Mouse (Mus musculus): ENCODE results near the gene Gm8369.
"Not testable (repeated sequence)": the region's sequence is repeated elsewhere in the genome, so short reads cannot be mapped to it uniquely, and the experiment has no call there.

Gene Gm8369

DNA sequence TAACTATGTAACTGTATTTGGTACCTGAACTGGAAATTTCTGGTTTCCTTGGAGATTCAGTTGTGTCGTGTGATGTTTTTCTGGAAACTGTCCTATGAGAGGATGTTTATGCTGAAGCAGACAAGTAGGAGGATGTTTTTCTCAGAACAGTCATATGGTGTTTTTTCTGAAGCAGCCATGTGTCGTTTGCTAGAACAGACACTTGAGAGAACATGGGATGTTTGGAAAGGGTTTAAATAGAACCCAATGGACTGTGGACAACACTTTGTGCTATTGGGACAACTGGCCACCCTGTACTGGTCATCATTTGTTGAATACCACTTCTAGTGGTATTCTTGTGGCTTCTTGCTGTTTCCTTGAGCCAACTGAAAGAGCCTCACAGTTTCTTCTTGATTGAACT lies at the start of gene Gm8369:
Gene Gm8369 (plus strand): TSS at position 193 of the 400 bp plus-strand sequence.
- in situ Hi-C loops (cut with MboI; ENCODE audit: low sequenced_read_pairs), result no loop called here

DNA sequence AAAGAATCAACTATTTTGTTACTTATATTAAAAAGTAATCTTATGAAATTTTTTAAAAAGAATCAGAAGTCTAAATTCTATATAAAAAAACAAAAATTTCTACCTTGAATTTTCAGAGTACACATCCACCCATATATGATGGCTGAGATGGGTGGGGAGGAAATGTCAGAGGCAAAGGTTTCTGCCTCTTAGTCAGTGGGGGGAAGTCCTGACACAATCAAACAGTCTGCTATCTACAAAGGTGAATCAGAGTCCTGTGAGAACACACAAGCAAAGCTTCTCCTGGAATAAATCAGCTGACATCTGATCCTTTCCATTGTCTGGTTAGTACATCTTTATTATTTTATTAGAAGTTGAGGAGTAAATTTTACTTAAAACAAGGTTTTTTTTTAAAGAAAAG lies 42.4 kb upstream of the Gm8369 start, which contains the start of gene Ms4a4b:
Gene Ms4a4b (plus strand): TSS at position 216 of the 400 bp plus-strand sequence.
- in situ Hi-C loops (cut with MboI; ENCODE audit: low sequenced_read_pairs), result no loop called here

DNA sequence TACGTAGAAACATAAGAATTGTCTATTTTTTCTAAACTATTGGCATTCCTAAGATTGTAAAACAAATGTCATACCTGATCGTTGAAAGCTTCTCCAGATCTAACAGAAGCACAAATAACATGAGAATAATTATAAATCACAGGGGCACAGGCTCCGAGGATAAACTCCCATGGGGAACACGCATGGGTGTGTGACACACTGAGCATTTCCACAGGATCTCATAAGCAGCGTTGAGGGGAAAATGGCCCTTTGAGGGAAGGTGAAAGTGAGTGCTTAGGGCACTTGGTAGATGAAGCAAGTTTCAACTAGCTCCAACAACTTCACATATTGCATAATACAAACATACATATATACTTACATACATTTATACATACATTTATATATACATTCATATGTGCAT lies 41.8 kb upstream of the Gm8369 start:
- in situ Hi-C loops (cut with MboI; ENCODE audit: low sequenced_read_pairs), result no loop called here

DNA sequence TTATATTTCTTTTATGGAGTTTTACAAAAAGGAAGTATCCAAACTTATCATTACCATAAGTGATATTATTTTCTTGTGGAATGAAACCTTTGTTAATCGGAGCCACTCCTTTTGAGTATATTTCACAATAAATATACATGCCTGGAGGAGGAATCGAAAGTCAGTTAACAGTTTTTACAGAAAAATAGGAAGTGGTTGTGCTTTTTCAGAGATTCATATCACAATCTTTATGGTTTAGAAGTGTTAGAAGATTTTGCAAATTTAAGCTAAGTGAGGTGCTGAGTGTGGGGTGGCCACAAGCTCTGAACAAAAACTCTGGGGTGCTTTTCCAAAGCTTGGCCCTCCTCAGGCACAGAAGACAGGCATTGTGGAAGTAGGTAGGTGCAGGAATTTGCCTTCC lies 38.5 kb upstream of the Gm8369 start:
- in situ Hi-C loops (cut with MboI; ENCODE audit: low sequenced_read_pairs), result no loop called here

DNA sequence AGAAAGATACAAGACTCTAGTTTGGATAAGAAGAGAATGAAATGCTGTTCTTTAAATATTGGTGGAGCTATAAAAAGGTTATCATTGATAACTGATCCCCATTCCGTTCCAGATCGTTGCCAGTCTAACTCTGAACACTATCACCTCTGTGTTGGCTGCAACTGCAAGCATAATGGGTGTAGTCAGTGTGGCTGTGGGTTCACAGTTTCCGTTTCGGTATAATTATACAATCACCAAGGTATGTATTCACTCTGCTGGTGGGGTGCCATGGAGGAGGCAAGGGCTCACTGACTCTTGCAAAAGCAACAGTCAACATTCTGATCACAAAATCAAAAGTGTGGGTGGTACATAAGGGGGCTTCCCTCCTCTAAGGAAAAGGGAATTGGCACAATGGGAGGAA lies 26.7 kb upstream of the Gm8369 start:
- in situ Hi-C loops (cut with MboI; ENCODE audit: low sequenced_read_pairs), result not testable (repeated sequence)

DNA sequence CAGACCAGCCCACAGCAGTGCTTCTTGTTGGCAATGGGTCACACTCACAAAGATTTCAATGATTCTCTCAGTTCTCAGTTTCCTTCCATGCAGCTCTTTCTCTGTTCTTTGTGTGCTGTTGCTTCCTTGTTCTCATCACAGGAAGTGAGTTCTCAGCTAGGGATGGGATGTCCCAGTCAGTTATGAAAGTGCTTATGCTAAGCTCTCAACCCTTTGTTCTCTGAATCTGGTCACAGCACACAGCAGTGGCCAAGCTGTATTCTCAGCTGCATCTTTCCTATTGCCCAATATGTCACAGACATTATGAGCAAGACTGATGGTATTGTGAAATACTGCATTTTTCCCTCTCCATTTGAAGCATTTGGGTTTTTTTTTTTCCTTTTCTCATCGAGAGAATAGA lies 20.9 kb upstream of the Gm8369 start:
- in situ Hi-C loops (cut with MboI; ENCODE audit: low sequenced_read_pairs), result not testable (repeated sequence)

DNA sequence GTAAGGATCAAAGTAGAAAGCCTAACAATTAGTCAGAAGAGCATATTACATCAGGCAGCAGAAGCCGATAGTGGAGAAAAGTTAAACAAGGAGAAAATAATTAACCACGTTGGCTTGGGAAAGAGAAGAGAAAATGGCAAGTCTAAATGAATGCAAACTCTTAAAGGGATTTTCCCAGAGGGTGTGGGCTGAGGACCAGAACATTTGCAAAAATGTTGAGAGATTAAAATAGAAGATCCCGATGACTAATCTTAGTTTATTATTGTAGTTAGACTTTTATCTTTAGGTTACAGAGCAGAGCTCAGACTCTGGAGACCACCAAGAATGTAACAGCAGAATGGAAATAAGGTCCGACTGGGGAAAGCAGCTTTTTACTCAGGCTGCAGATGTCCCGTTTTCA lies 19.3 kb upstream of the Gm8369 start:
- in situ Hi-C loops (cut with MboI; ENCODE audit: low sequenced_read_pairs), result no loop called here

DNA sequence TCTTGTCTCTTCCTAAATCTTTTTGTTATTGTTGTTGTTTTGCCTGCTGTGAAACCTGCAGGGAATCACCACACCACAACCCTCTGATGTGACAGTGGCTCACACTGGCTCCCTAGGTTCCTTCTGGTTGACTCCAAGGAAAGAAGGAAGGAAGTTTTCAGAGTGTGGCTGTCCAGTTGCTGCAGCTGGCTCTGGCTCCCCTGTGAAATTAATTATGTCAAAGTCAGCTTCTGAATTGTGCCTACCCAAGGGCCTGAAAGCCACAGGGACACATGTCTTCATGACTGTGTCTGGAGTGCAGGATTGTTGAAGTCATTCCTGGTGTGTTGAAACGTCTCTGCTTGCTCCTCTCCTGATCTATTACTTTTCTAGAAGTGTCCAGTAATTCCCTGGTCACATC lies 17.4 kb upstream of the Gm8369 start:
- in situ Hi-C loops (cut with MboI; ENCODE audit: low sequenced_read_pairs), result not testable (repeated sequence)

DNA sequence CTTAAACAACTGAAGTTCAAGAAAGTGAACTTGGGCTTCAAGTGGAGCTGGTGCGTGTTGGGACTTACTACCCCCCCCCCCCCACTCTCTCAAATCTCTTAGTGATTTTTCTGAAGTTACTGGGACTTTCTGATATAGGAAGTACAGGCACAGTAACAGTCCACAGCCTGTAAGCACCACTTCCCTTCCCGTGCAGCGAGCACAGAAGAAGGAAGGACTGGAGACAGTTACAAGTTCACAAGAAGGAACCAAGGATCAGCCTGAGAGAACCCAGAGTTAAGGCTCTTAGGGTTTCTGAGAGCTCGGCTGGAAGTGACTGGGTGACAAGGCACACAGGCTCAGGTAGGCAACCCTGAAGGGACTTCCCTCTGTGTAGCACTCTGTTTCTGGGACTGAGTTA lies 16.5 kb upstream of the Gm8369 start, which contains the start of gene Ms4a6c:
Gene Ms4a6c (plus strand): TSS at position 152 of the 400 bp plus-strand sequence.
- in situ Hi-C loops (cut with MboI; ENCODE audit: low sequenced_read_pairs), result not testable (repeated sequence)

DNA sequence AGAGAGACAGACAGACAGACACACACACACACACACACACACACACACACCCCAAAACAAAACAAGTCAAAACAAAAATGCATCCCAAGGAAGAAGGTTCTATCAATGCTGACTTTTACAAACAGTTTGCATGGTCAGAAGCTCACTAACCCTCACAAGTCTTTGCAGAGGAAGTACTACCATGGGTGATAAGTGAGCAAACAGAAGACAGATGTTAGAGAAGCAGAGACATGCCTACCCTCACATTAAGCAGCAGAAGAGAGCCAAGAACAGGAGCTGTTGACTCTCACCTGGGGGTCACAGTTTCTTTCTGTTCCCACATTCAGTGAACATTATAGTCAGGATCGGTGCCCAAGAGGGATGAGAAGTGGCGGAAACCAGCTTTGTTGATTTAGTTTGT lies 6.0 kb upstream of the Gm8369 start:
- in situ Hi-C loops (cut with MboI; ENCODE audit: low sequenced_read_pairs), result no loop called here

DNA sequence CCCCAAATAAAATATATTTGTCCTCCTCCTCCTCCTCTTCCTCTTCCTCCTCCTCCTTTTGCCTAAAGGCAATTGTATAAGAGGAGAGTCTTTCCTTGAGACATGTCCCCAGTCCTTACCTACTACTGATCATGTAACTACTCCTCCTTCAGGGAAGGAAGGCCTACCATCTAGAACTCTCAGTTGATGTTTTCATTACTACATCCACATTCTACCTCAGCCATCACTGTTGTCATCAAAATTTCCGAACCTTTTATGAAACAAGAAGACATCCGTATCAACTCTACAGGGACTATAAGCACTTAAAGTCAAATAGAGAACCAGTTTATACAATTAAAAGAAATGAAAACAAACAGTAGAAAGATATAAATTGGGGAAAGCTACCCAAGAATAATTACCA lies 3.1 kb upstream of the Gm8369 start:
- in situ Hi-C loops (cut with MboI; ENCODE audit: low sequenced_read_pairs), result no loop called here

DNA sequence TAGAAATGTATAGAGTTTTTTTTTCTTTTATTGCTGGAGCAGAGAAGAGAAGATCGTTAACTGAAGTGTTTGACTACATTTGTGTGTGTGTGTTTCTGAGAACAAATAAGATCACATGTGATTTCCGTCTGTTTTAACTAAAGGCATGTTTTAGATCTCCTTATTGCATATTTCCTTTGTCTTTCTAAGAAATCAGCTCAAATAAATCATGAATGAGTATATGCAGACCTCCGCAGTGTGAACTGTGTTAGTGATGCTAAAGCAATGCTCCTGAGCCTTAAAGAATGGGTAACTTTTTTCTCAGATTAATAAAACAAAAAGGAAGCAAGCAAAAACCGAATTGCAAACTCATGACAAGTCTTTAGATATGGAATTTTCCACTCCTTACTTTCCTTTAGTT lies 1.8 kb upstream of the Gm8369 start:
- in situ Hi-C loops (cut with MboI; ENCODE audit: low sequenced_read_pairs), result no loop called here

DNA sequence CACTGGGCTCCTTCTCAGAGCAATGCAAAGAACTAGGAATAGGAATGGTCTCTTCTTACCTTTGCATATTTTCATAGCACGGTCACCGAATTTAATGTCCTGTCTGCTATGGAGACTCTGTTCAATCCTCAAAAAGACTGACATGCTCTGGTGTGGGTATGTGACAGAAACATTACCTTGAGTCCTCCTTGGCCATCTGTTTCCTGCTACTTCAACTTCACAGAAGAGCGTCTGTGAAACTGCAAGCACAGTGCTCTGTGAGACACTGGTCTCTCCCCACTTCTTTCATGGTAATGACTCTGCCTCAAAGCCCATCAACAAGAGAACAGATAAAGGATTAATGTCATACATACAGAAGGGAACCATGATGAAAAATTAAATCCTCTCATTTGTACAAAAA lies 1.4 kb upstream of the Gm8369 start:
- in situ Hi-C loops (cut with MboI; ENCODE audit: low sequenced_read_pairs), result no loop called here

DNA sequence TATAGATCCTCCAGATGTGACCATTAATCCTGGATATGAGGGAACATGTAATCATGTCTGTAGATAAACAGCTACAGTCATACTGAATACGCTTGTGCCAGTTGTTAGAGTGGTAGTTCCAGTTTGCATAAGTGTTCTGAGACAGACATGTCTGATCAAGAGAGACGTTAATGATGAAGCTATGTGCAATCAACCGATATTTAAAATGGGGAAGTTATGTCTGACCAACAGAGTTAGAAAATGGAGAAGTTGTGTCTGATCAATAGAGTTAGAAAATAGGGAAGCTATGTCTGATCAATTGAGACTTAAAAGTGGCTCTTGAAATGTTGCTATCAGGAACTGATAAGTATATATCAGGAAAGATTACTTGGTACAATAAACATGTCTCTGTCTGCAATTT lies 472 bp upstream of the Gm8369 start:
- in situ Hi-C loops (cut with MboI; ENCODE audit: low sequenced_read_pairs), result no loop called here

DNA sequence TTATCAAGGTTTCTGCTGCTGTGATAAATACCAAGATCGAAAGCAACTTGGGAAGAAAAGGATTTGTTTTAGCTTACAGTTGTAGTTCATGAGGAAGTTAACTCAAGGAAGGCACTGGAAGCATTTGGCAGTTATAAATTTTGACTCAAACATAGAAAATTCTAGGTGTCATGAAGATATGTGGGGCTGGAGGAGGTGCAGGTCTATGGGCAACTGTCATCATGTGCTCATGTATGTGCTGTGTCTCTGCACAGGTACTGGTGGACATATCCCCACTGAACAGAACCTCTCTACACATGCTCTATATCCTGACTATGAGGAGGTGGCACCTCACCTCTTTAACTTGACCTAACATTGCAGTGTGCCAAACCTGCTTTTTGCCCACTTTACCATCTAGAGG lies 861 bp downstream of the Gm8369 start:
- in situ Hi-C loops (cut with MboI; ENCODE audit: low sequenced_read_pairs), result no loop called here

DNA sequence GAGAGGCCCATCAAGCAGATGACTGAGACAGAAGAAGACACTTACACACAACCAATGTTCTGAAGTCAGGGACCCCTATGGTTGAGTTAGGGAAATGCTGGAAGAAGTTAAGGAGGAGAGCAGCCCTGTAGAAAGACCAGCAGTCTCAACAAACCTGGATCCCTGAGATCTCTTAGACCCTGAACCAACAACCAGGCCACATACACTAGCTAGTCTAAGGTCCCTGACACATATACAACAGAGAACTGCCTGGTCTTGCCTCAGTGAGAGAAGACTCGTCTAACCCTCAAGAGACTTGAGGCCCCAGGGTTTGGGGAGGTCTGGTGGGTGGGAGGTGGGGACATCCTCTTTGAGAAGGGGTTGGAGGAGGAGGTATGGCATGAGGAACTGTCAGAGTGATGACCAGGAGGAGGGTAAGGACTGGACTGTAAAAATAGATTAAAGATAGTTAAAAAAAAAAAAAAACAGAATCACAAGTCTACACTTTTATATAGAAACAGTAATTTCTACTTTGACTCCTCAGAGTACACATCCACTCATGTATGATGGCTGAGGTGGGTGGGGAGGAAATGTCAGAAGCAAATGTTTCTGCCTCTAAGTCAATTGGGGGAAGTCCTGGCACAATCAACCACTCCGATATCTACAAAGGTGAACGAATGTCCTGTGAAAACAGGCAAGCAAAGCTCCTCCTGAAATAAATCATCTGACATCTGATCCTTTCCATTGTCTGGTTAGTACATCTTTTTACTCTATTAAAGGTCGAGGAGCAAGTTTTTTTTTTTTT lies 5.9 kb downstream of the Gm8369 start:
- in situ Hi-C loops (cut with MboI; ENCODE audit: low sequenced_read_pairs), result no loop called here

DNA sequence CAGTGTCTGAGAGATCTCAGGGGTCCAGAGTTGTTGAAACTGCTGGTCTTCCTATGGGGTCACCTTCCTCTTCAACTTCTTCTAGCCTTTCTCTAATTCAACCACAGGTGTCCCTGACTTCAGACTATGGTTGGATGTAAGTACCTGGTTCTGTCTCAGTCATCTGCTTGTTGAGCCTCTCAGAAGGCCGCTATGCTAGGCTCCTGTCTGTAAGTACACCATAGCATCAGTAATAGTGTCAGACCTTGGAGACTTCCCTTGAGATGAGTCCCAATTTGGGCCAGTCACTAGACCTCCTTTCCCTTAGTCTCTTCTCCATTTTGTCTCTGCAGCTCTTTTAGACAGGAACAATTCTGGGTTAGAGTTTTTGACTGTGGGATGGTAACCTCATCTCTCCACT lies 6.9 kb downstream of the Gm8369 start:
- in situ Hi-C loops (cut with MboI; ENCODE audit: low sequenced_read_pairs), result no loop called here

DNA sequence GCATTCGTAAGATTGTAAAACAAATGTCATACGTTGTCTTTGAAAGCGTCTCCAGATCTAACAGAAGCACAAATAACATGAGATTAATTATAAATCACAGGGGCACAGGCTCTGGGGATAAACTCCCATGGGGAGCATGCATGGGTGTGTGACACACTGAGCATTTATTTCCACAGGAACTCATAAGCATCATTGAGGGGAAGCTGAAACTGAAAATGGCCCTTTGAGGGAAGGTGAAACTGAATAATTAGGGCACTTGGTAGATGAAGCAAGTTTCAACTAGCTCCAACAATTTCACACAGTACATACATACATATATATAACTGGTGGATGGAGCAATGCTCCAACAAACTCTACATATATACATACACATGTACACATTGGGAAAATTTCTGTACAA lies 8.8 kb downstream of the Gm8369 start:
- in situ Hi-C loops (cut with MboI; ENCODE audit: low sequenced_read_pairs), result no loop called here

DNA sequence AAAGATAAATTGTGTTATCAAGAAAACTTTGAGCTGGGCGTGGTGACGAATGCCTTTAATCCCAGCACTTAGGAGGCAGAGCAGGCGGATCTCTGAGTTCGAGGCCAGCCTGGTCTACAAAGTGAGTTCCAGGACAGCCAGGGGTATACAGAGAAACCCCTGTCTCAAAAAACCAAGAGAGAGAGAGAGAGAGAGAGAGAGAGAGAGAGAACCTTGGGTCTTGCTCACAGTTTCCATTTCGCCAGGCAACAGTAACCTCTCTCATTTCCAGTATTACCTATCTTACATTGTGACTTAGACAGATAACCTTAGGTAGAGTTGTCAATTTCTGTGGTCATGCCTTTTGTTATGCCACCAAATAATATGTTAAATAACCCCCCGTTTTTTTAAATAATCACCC lies 10.6 kb downstream of the Gm8369 start:
- in situ Hi-C loops (cut with MboI; ENCODE audit: low sequenced_read_pairs), result no loop called here

DNA sequence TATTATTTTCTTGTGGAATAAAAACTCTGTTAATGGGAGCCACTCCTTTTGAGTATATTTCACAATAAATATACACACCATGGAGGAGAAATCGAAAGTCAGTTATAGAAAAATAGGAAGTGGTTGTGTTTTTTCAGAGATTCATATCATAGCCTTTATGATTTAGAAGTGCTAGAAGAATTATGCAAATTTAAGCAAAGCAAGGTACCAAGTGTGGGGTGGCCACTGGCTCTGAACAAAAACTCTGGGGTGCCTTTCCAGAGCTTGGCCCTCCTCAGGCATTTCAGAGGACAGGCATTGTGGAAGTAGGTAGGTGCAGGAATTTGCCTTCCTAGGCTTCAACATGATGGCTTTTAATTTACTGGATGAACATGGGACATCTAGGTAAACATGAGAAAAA lies 11.6 kb downstream of the Gm8369 start:
- in situ Hi-C loops (cut with MboI; ENCODE audit: low sequenced_read_pairs), result not testable (repeated sequence)

DNA sequence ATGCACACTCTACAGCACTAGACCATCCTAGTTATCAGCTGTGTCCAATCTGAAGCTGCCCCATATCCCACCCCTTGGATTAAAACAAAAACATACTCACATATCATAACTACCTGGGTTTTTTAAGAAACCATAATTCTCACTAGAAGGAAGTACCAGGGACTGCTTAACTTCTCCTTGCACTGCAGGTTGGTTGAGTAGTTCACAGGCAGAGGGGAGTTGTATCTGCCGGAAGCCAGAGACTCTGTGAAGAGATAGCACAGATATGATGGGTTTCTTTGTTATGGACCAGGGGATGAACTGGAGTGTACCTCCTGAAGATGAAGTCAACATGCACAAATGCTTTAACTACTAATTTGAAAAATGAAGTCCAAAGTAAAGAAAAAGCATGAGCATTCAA lies 15.1 kb downstream of the Gm8369 start:
- in situ Hi-C loops (cut with MboI; ENCODE audit: low sequenced_read_pairs), result no loop called here

DNA sequence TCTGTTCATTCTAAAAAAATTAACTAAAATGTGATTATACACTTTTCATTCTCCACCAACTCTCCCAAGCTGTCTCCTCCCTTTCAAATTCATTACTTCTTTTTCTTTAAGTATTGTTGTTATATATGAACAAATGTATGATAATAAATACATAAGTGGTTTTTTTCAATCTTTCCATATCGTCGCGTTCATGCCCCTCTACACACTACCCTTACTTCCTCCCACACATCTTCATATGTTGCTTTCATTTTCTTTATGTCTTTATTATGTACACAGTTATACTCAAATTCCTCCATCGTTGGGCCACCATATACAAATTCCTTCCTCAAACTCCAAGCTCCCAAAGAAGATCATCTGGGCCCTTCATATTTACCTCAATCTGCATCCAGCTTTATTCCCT lies 15.6 kb downstream of the Gm8369 start:
- in situ Hi-C loops (cut with MboI; ENCODE audit: low sequenced_read_pairs), result no loop called here

DNA sequence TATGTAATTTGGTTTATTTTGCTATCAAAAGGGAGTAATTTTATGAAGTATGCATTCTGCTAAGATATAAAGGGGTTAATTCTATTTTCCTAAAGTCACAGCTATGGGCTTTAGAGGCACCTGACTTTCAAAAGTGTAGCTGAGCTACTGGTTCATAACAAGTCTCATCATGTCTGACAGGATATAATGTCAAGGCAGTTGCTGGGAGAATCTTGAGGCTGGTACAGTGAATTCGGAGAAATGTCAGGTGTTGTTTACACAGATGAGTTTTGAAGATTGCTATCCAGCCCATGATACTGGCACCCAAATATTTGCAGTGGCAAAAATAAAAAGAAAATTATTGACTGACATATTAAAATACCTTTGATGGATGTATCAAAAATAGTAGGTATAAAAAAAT lies 19.1 kb downstream of the Gm8369 start:
- in situ Hi-C loops (cut with MboI; ENCODE audit: low sequenced_read_pairs), result no loop called here
